Mouse (Mus musculus) heart, adult 2 months (tissue): ENCODE measurements at regions not wholly inside any gene's neighbourhood (a gene's known extent, or its start where the extent isn't known, plus 50 kb on each side); places are given as distances from the start of the nearest gene placed in this dataset.

ENCODE experiments used
- CTCF ChIP-seq: fragments of 200-600 bp; IDR thresholded peaks from 2 replicates; pipeline ENCODE4 v1.8.1; 2022; ENCODE audit warnings: antibody characterized with exemption, mild to moderate bottlenecking, moderate library complexity
- POLR2A ChIP-seq: fragments of 200-500 bp; IDR thresholded peaks from 2 replicates; pipeline ENCODE4 v1.6.1; 2011; ENCODE audit warnings: mild to moderate bottlenecking, low read depth, low read length, control low read depth; ENCODE audit not compliant: insufficient read depth

- TF ChIP-seq CTCF (peak; percentile 41), POLR2A (peak; percentile 33; the same call in 1 of the 2 replicates)
Observed at GRCm38 (mm10) chr5:111810079-111810808, 76.5 kb downstream of the Gm26897 start.
